ENCODE assay signal across 20 mouse cellular contexts in the genomic region with DNA sequence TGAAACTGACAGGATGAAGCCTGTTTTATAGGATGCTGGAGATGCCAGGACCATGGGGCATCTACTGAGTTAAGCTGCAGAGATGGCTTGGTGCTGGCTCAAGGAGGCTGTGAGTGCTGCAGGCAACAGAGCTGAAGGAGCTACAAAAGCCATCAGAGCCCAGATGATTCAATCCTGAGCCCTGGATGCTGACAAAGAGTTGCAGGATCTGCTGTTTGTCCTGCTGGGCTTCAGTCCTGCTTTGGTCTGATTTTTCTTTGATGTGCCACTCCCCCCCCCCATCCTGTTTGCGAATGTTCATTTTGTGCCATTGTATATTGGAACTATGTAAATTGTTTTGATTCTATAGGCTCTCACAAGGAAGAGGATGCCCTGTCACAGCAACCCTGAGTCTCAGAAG. TPM values are rescaled to one million over a fixed set of nuclear protein-coding genes. Genes with fewer than 3 reads are reported as not detected.
"Had no signal": no experiment of that assay in that cellular context is flagged by ENCODE, and none has a peak within 500 bp of the region (broad histone marks: within the 10 kb centered on the region; RNA-seq: fewer than 3 reads in every experiment).

No protein-coding gene starts in this region.

- H3K9me3 ChIP-seq: neural tube, embryonic 15.5 days; stomach, embryonic 15.5 days had no signal

- H3K9ac ChIP-seq: neural tube, embryonic 13.5 days; neural tube, embryonic 15.5 days; stomach, embryonic 15.5 days had no signal

- DNase-seq: retina, postnatal 1 day; right cerebral cortex, adult 18-20 months; right cerebral cortex, postnatal 14 days; right cerebral cortex, postnatal 25 days; right cerebral cortex, postnatal 4 days; spleen, adult 18-20 months; thymus, adult 18-20 months; thymus, adult 2 months; thymus, postnatal 14 days; thymus, postnatal 25 days; thymus, postnatal 36 days; thymus, postnatal 4 days had no signal

- H3K4me2 ChIP-seq: neural tube, embryonic 13.5 days; neural tube, embryonic 15.5 days; stomach, embryonic 15.5 days had no signal

- H3K4me3 ChIP-seq: neural tube, embryonic 13.5 days; neural tube, embryonic 15.5 days; stomach, embryonic 15.5 days had no signal

- H3K27me3 ChIP-seq: stomach, embryonic 15.5 days had no signal

- H3K36me3 ChIP-seq: neural tube, embryonic 13.5 days; neural tube, embryonic 15.5 days; stomach, embryonic 15.5 days had no signal

- H3K4me1 ChIP-seq: neural tube, embryonic 13.5 days; neural tube, embryonic 15.5 days; stomach, embryonic 15.5 days had no signal

- H3K27ac ChIP-seq: neural tube, embryonic 13.5 days; neural tube, embryonic 15.5 days; stomach, embryonic 15.5 days; stomach, postnatal 0 days had no signal

RNA-seq across cellular contexts. Expression of a gene that starts 29.9 kb away (rescaled TPM):
- total RNA-seq: neutrophil, adult 5-6 weeks had no signal
- polyA plus RNA-seq: small intestine, adult 2 months; stomach, embryonic 14.5 days; stomach, postnatal 0 days; urinary bladder, adult 2 months had no signal
